Mouse (Mus musculus) ES-E14 (cell line): ENCODE measurements around the gene Washc1. TPM values are rescaled to one million over a fixed set of nuclear protein-coding genes. Genes with fewer than 3 reads are reported as not detected.
"Not testable (repeated sequence)": the region's sequence is repeated elsewhere in the genome, so short reads cannot be mapped to it uniquely, and the experiment has no call there.

ENCODE experiments used
- DNase-seq: peaks from one replicate; pipeline ENCODE4 v3.0.0-alpha.2; 2013; ENCODE audit warnings: low read depth, low spot score
- H3K27ac ChIP-seq: 2 replicates; pipeline ENCODE4 v1.5.1; 2012; ENCODE audit warnings: low read depth, mild to moderate bottlenecking, low read length, moderate library complexity, mixed read lengths; ENCODE audit not compliant: poor library complexity, insufficient read depth, severe bottlenecking
- H3K36me3 ChIP-seq: 2 replicates; pipeline ENCODE4 v1.6.1; 2012; ENCODE audit warnings: mild to moderate bottlenecking, low read length, moderate library complexity, mixed read lengths; ENCODE audit not compliant: control insufficient read depth, poor library complexity, insufficient read depth, severe bottlenecking
- H3K4me1 ChIP-seq, 2 experiments: fragments of 150-350 bp in 1 of 2; sonication (generic) in 1 of 2; 2 replicates each; pipeline ENCODE4 v1.6.1; 2012; ENCODE audit warnings: low read length in 2 of 2, mild to moderate bottlenecking in 1 of 2, mixed read lengths in 1 of 2; ENCODE audit not compliant: control insufficient read depth in 2 of 2, insufficient read depth in 2 of 2, poor library complexity in 1 of 2
- H3K4me3 ChIP-seq, 2 experiments: fragments of 150-350 bp in 1 of 2; sonication (generic) in 1 of 2; 2 replicates each; pipeline ENCODE4 v1.5.1; 2012; ENCODE audit warnings: low read length in 2 of 2, low read depth in 1 of 2, mild to moderate bottlenecking in 1 of 2, mixed read lengths in 1 of 2; ENCODE audit not compliant: insufficient read depth in 1 of 2, poor library complexity in 1 of 2, severe bottlenecking in 1 of 2
- H3K9ac ChIP-seq: 2 replicates; pipeline ENCODE4 v1.6.1; 2012; ENCODE audit warnings: low read depth, mild to moderate bottlenecking, low read length, mixed read lengths; ENCODE audit not compliant: poor library complexity, insufficient read depth, severe bottlenecking
- H3K9me3 ChIP-seq: fragments of 150-350 bp; sonication (generic); 2 replicates; pipeline ENCODE4 v1.6.1; 2012; ENCODE audit warnings: low read depth, mild to moderate bottlenecking, low read length; ENCODE audit not compliant: control insufficient read depth, insufficient read depth
- CHD2 ChIP-seq: IDR thresholded peaks from 2 replicates; pipeline ENCODE4 v1.6.1; 2014; ENCODE audit warnings: mild to moderate bottlenecking, low read depth, low read length, inconsistent platforms
- HCFC1 ChIP-seq: IDR thresholded peaks from 2 replicates; pipeline ENCODE4 v1.6.1; 2012; ENCODE audit warnings: low read length, inconsistent platforms, borderline replicate concordance; ENCODE audit not compliant: insufficient read depth
- MAFK ChIP-seq: IDR thresholded peaks from 2 replicates; pipeline ENCODE4 v1.6.1; 2014; ENCODE audit warnings: mild to moderate bottlenecking, low read depth, low read length, inconsistent platforms; ENCODE audit not compliant: insufficient read depth
- ZC3H11A ChIP-seq: IDR thresholded peaks from 2 replicates; pipeline ENCODE4 v1.6.1; 2012; ENCODE audit warnings: low read depth, mild to moderate bottlenecking, inconsistent platforms, low read length, borderline replicate concordance
- ZNF384 ChIP-seq: IDR thresholded peaks from 2 replicates; pipeline ENCODE4 v1.6.1; 2012; ENCODE audit warnings: low read depth, low read length, inconsistent platforms
- in situ Hi-C, 2 experiments: fragments of 600-800 bp; cut with MboI; formaldehyde crosslinking; loops; one replicate each; pipeline ENCODE4 v1.15.1; 2025; ENCODE audit warnings: low sequenced_read_pairs in 2 of 2, inconsistent platforms in 1 of 2; ENCODE audit not compliant: unreplicated experiment in 2 of 2
- total RNA-seq: library from RNA; depleted of rRNA; stranded (reverse); fragments of 300-350 nt; gene quantifications from 2 replicates; pipeline ENCODE4 v1.2.3, GENCODE M21; 2012

The Washc1 gene
- total RNA-seq, 1 experiment, result 28.8 TPM

DNA sequence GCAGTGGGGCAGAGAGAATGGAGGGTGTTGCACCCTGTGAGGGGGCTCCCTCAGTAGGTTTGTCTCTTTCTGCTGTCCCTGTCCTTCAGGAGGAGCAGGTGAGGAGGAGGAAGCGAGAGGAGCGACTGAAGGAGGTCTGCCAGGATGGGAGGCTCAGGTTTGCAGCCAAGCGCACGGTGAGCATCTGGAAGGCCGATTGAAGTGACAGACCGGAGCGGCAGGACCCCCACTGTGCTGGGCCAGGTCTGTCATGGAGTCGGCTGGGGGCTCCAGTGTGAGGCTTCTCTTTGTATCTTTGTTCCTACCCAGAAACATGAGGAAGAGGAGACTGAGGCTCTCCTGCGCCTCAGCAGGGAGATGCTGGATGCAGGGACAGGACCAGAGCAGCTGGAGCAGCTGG is 19.0 kb downstream of the Washc1 start:
- in situ Hi-C loops, result no loop called here
- Histone ChIP-seq H3K9me3 (no peaks in the 10 kb centered on the region), H3K36me3 (peaks cover 40% of the 10 kb centered on the region), H3K9ac (no peak overlapping the region), H3K27ac (no peak overlapping the region), H3K4me3 (no peak overlapping the region), H3K4me1 (peaks cover 0 to 3% of the 10 kb centered on the region in 2 experiments; a peak in 1 of 4 replicates)
- TF ChIP-seq MAFK (no peak), HCFC1 (no peak), CHD2 (no peak), ZC3H11A (no peak), ZNF384 (no peak)
- DNase-seq, result no peak

DNA sequence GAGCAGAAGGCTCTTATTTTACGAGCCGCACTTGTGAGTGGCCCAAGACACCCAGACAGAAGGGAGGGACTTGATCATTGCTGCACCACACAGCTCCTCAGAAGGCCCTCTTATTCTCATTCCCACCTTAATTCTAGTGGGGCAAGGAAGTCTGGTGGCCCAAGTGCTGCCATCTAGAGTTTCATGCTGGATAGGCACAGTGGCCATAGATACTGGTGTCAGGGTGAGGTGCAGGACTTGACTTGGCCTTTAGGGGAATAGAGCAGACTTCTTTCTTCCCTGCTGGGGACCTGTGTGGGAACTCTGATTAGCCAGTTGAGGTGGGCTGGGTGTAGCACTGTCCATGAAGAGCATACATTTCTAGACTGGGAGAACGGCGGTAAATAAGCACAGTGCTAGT is 19.9 kb downstream of the Washc1 start:
- TF ChIP-seq MAFK, result no peak
- no peak for TF ChIP-seq ZNF384
- no peak for TF ChIP-seq ZC3H11A
- no peak for TF ChIP-seq CHD2
- no peak for TF ChIP-seq HCFC1
- H3K9me3 ChIP-seq, result no peaks in the 10 kb centered on the region
- no peak overlapping the region for H3K9ac ChIP-seq
- in situ Hi-C loops, result no loop called here
- H3K36me3 ChIP-seq, result peaks cover 46% of the 10 kb centered on the region
- DNase-seq, result peak; percentile 56
- H3K27ac ChIP-seq, result no peak overlapping the region
- no peak overlapping the region for H3K4me3 ChIP-seq
- peaks cover 0 to under 1% of the 10 kb centered on the region in 2 experiments; a peak in 2 of 4 replicates for H3K4me1 ChIP-seq

- in situ Hi-C loops, result loop anchor here in 1 of 2 experiments (10.0 kb wide), 1 partner anchor 342 kb away; no protein-coding TSS in a partner anchor
- not testable (repeated sequence) for H3K9me3 ChIP-seq, H3K27ac ChIP-seq, H3K4me3 ChIP-seq, H3K9ac ChIP-seq, DNase-seq, H3K4me1 ChIP-seq
- H3K36me3 ChIP-seq, result peaks cover 33% of the 10 kb centered on the region
Measured at GRCm38 (mm10) chr17:66152706-66153662, 41.6 kb downstream of the Washc1 start.

- not testable (repeated sequence) for H3K4me1 ChIP-seq, DNase-seq, H3K9me3 ChIP-seq, H3K4me3 ChIP-seq, H3K27ac ChIP-seq, H3K9ac ChIP-seq
- in situ Hi-C loops, result loop anchor here in 1 of 2 experiments (10.0 kb wide), 1 partner anchor 341 kb away; no protein-coding TSS in a partner anchor
- peaks cover 24% of the 10 kb centered on the region for H3K36me3 ChIP-seq
Measured at GRCm38 (mm10) chr17:66153735-66154423, 42.5 kb downstream of the Washc1 start.
